Comparison of ENCODE assay signal across 10 mouse cellular contexts in genomic region chr4:119987376-119988087, GRCm38 (mm10).
A peak's percentile ranks its signal among the peaks of the same experiment; 100 is the strongest.
DNase-seq lines count a peak whose midpoint lies in the region; ATAC-seq and TF ChIP-seq lines count a peak whose summit lies in the region.
"Had no signal": no experiment of that assay in that cellular context is flagged by ENCODE, and none has a peak within 500 bp of the region (broad histone marks: within the 10 kb centered on the region; RNA-seq: fewer than 3 reads in every experiment).

No protein-coding gene starts in this region.

- 0 out of 2 replicates have a peak, but pooled peaks have one; percentile 20 for ATAC-seq in intestine, embryonic 15.5 days
- no peak for ATAC-seq in intestine, postnatal 0 days
- ATAC-seq in forebrain, postnatal 0 days = no peak; the same call in 1 of the 2 replicates
- ATAC-seq in midbrain, embryonic 13.5 days = peak; percentile 70

- no peak overlapping the region for H3K4me3 ChIP-seq in intestine, embryonic 15.5 days (replicated peaks)
- H3K4me3 ChIP-seq in intestine, postnatal 0 days (ENCODE audit: low read depth, low read length) = no peak overlapping the region
- no peak overlapping the region for H3K4me3 ChIP-seq in forebrain, postnatal 0 days (ENCODE audit: low read depth, low read length)
- H3K4me3 ChIP-seq in midbrain, embryonic 13.5 days (replicated peaks) = no peak overlapping the region

- TF ChIP-seq CTCF in intestine, postnatal 0 days (IDR thresholded peaks at IDR 0.05; ENCODE audit: low read depth) = no peak
- TF ChIP-seq CTCF in forebrain, postnatal 0 days (IDR thresholded peaks at IDR 0.05; ENCODE audit: low read depth) = no peak

- no peak overlapping the region for H3K9ac ChIP-seq in intestine, embryonic 15.5 days
- H3K9ac ChIP-seq in intestine, postnatal 0 days (ENCODE audit: low read depth, low read length) = no peak overlapping the region
- no peak overlapping the region for H3K9ac ChIP-seq in forebrain, postnatal 0 days
- no peak overlapping the region for H3K9ac ChIP-seq in midbrain, embryonic 13.5 days (replicated peaks)

- H3K4me1 ChIP-seq in intestine, embryonic 15.5 days (replicated peaks) = 0 out of 2 replicates have a peak, but pooled peaks cover 3% of the 10 kb centered on the region
- H3K4me1 ChIP-seq in intestine, postnatal 0 days (replicated peaks; ENCODE audit: control insufficient read depth, insufficient read depth, low read length) = no peaks in the 10 kb centered on the region
- H3K4me1 ChIP-seq in forebrain, postnatal 0 days (ENCODE audit: insufficient read depth) = peaks cover 20% of the 10 kb centered on the region
- peaks cover 29% of the 10 kb centered on the region for H3K4me1 ChIP-seq in midbrain, embryonic 13.5 days (replicated peaks)

- WGBS in intestine, embryonic 15.5 days = 50% methylated on average over 4 of the region's 4 CpGs
- 49% methylated on average over 4 of the region's 4 CpGs for WGBS in intestine, postnatal 0 days
- WGBS in forebrain, postnatal 0 days = 41% methylated on average over 4 of the region's 4 CpGs
- 39% methylated on average over 4 of the region's 4 CpGs for WGBS in midbrain, embryonic 13.5 days

- H3K27ac ChIP-seq in intestine, embryonic 15.5 days = no peak overlapping the region
- H3K27ac ChIP-seq in intestine, postnatal 0 days (ENCODE audit: low read depth, low read length) = no peak overlapping the region
- H3K27ac ChIP-seq in forebrain, postnatal 0 days (ENCODE audit: low read depth, low read length) = peak overlapping the region; percentile 87
- H3K27ac ChIP-seq in midbrain, embryonic 13.5 days = peak overlapping the region; percentile 60; the same call in 1 of the 2 replicates

- H3K27me3 ChIP-seq in intestine, embryonic 15.5 days (replicated peaks) = 0 out of 2 replicates have a peak, but pooled peaks cover 3% of the 10 kb centered on the region
- no peaks in the 10 kb centered on the region for H3K27me3 ChIP-seq in intestine, postnatal 0 days (replicated peaks; ENCODE audit: control insufficient read depth, insufficient read depth, low read length)
- no peaks in the 10 kb centered on the region for H3K27me3 ChIP-seq in forebrain, postnatal 0 days (ENCODE audit: insufficient read depth, low read length)
- H3K27me3 ChIP-seq in midbrain, embryonic 13.5 days = no peaks in the 10 kb centered on the region

- DNase-seq in forebrain, postnatal 0 days = no peak
- DNase-seq in thymus, postnatal 10 days (ENCODE audit: low spot score in 2 of 2) = peak; percentile 40 to 49
- DNase-seq in ovary, adult 18-20 months (ENCODE audit: low spot score) = no peak
- no peak for DNase-seq in kidney, postnatal 4 days
- no peak for DNase-seq in left cerebral cortex, adult 11 months (ENCODE audit: low spot score)
- DNase-seq: kidney, adult 9 months; liver had no signal

- H3K4me2 ChIP-seq in intestine, embryonic 15.5 days (replicated peaks) = no peak overlapping the region
- H3K4me2 ChIP-seq in intestine, postnatal 0 days (replicated peaks; ENCODE audit: low read depth) = no peak overlapping the region
- no peak overlapping the region for H3K4me2 ChIP-seq in forebrain, postnatal 0 days (ENCODE audit: low read depth)
- H3K4me2 ChIP-seq in midbrain, embryonic 13.5 days (replicated peaks) = no peak overlapping the region

- no peaks in the 10 kb centered on the region for H3K9me3 ChIP-seq in intestine, embryonic 15.5 days
- no peaks in the 10 kb centered on the region for H3K9me3 ChIP-seq in intestine, postnatal 0 days (ENCODE audit: control insufficient read depth)
- no peaks in the 10 kb centered on the region for H3K9me3 ChIP-seq in forebrain, postnatal 0 days (ENCODE audit: low read length)
- H3K9me3 ChIP-seq in midbrain, embryonic 13.5 days = no peaks in the 10 kb centered on the region

- H3K36me3 ChIP-seq in intestine, embryonic 15.5 days = no peaks in the 10 kb centered on the region
- H3K36me3 ChIP-seq in intestine, postnatal 0 days (ENCODE audit: control insufficient read depth, insufficient read depth) = no peaks in the 10 kb centered on the region
- H3K36me3 ChIP-seq in forebrain, postnatal 0 days (ENCODE audit: insufficient read depth) = no peaks in the 10 kb centered on the region
- H3K36me3 ChIP-seq in midbrain, embryonic 13.5 days = no peaks in the 10 kb centered on the region

Comparison
In these comparisons a context has a peak if more than half of its experiments do, and no peak if none do; other contexts are left out.
1. ATAC-seq: peak in intestine, embryonic 15.5 days (single experiment) and midbrain, embryonic 13.5 days (single experiment); none in intestine, postnatal 0 days (single experiment) and forebrain, postnatal 0 days (single experiment).
2. H3K27ac ChIP-seq: peak in forebrain, postnatal 0 days (single experiment) and midbrain, embryonic 13.5 days (single experiment); none in intestine, embryonic 15.5 days (single experiment) and intestine, postnatal 0 days (single experiment).
3. DNase-seq: peak in thymus, postnatal 10 days (2 of 2); none in forebrain, postnatal 0 days (single experiment), ovary, adult 18-20 months (single experiment), kidney, postnatal 4 days (0 of 2) and left cerebral cortex, adult 11 months (single experiment).